Mouse (Mus musculus): ENCODE measurements around the gene Kif23.

The Kif23 gene

GRCm38 (mm10) chr9:61947402-61948346 is 1.1 kb upstream of the Kif23 start:
- DNase-seq (ENCODE audit: extremely low read depth, low read depth, low spot score) = no peak

- no peak for DNase-seq (ENCODE audit: extremely low read depth, low read depth, low spot score)
Observed at GRCm38 (mm10) chr9:61945973-61946611, 482 bp downstream of the Kif23 start.

- no peak for DNase-seq (ENCODE audit: extremely low read depth, low read depth, low spot score)
Observed at GRCm38 (mm10) chr9:61941054-61941453, 5.5 kb downstream of the Kif23 start.

GRCm38 (mm10) chr9:61933333-61933732 is 13.2 kb downstream of the Kif23 start:
- DNase-seq (ENCODE audit: extremely low read depth, low read depth, low spot score) = no peak

- no peak for DNase-seq (ENCODE audit: extremely low read depth, low read depth, low spot score)
Observed at GRCm38 (mm10) chr9:61932009-61932408, 14.6 kb downstream of the Kif23 start.

- no peak for DNase-seq (ENCODE audit: extremely low read depth, low read depth, low spot score)
Observed at GRCm38 (mm10) chr9:61925086-61925660, 21.4 kb downstream of the Kif23 start.

- no peak for DNase-seq (ENCODE audit: extremely low read depth, low read depth, low spot score)
Observed at GRCm38 (mm10) chr9:61920331-61920730, 26.2 kb downstream of the Kif23 start.

DNA sequence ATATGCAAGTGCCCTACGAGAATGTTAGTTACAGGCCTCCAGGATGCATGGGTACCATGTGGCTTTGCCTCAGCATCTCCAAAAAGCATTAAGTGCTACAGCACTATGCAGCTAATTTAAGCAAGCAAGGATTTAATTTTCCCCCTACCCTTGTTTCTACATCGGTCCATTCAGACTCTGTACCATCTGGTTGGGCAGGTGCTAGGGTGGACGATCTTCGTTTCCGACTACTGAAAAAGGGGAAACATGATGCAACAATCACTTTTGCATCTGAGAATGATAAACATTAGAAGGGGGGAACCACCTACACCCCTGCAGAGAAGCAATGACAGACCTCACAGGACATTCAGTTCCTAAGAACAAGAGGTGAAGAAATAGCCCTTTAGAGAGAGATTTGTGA is 27.1 kb downstream of the Kif23 start:
- no peak for DNase-seq (ENCODE audit: extremely low read depth, low read depth, low spot score)

- DNase-seq (ENCODE audit: extremely low read depth, low read depth, low spot score) = no peak
Observed at GRCm38 (mm10) chr9:61917436-61917835, 29.1 kb downstream of the Kif23 start.

GRCm38 (mm10) chr9:61916986-61917385 is 29.6 kb downstream of the Kif23 start:
- no peak for DNase-seq (ENCODE audit: extremely low read depth, low read depth, low spot score)

- no peak for DNase-seq (ENCODE audit: extremely low read depth, low read depth, low spot score)
Observed at GRCm38 (mm10) chr9:61915393-61916005, 31.1 kb downstream of the Kif23 start.

- no peak for DNase-seq (ENCODE audit: extremely low read depth, low read depth, low spot score)
Observed at GRCm38 (mm10) chr9:61914917-61915300, 31.7 kb downstream of the Kif23 start.

- DNase-seq (ENCODE audit: extremely low read depth, low read depth, low spot score) = peak; percentile 58
Observed at GRCm38 (mm10) chr9:61914203-61914916, 32.2 kb downstream of the Kif23 start, which contains the start of gene Rplp1. Gene Rplp1 (minus strand): TSS chr9:61914542.

- DNase-seq (ENCODE audit: extremely low read depth, low read depth, low spot score) = no peak
Observed at GRCm38 (mm10) chr9:61911300-61912128, 35.1 kb downstream of the Kif23 start.

DNA sequence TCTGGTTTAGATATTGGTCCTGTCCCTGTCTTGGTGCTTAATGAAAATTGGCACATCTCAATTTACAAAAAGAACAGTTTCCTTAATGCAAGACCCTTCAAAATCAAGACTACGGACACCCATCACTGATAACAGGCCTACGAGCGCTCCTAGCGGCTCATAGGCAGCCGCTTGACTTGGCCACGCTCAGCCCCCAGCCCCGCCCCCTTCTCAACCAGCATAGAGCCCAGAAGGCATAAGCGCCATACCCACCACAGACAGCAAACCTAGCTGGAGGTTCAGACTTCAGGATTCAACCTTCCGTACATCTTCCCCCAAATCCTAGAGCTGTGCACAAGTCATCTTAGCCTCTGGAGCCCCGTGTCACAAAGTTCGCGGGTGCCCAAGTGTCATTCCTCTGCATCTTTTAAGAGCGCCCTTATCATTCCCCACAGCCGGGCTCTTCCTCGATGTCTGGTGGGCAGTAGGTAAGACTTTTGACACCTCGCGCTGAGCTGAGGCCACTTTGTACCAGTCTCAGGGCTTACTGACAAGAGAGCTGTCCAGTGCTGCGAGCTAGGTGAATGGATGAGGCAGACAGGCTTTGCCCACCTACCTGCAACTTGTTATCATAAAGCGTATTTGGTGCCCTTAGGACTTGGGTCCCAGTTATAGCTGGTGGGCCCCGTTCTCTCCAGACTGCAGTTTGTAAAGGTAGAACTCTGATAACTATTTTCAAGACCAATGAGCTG is 35.9 kb downstream of the Kif23 start:
- no peak for DNase-seq (ENCODE audit: extremely low read depth, low read depth, low spot score)

DNA sequence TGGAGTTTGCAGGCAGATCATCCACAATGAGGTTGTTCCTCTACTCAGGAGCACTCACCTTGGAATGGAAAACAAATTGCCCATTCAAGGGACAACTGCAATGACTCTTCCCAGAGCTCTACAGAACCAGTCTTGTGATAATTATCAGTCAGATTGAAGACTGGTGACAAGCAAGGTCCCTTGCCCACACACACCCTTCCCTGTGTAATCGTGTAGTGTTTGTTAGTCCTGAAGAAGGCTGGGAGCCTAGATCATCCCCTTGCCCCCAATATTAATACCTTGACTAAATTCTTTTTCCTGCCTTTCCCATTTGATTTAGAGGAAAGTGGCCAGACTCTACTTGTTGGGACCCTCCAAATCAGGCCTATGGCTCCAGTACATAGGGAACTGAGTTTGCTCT is 36.9 kb downstream of the Kif23 start:
- DNase-seq (ENCODE audit: extremely low read depth, low read depth, low spot score) = no peak

DNA sequence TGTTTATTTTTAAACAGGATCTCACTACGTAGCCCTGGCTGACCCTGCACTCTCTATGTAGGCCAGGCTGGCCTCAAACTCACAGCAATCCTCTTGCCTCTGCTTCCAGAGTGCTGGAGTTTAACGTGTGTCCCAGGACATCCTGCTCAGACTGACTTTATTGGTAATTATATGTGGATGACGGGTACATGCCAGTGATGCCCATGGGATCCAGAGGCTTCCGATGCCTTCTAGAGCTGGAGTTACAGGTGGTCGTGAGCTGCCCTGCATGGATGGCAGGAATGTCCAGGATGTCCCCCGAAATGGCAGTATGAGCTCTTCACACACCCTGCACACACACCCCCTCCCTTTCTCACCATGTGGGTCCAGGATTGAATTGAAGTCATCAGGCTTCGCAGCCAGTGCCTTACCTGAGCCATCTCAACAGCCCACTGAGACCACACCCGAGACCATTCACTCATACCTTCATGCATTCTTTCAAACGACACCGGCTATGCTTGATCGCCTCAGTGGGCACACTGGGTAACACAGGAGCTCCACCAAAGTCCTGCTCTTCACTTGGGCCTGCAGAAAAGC is 37.7 kb downstream of the Kif23 start:
- no peak for DNase-seq (ENCODE audit: extremely low read depth, low read depth, low spot score)

DNA sequence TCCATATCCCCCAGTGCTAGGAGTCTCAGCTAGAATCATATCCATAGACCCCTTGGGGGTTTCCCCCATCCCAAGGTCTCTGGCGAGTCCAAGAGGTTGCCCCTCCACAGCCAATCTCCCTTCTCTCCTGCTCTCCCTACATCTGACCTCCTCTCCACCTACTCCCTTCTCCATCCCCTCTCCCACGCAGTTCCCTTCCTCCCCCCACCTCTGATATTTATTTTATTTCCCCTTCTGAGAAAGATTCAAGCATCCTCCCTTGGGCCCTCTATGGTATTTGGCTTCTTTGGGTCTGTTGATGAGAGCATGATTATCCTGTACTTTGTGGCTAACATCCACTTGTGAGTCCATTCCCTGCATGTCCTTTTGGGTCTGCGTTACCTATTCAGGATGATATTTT is 38.2 kb downstream of the Kif23 start:
- DNase-seq (ENCODE audit: extremely low read depth, low read depth, low spot score) = no peak

Measured in fat pad, adult 2 months (tissue).